Mouse (Mus musculus): ENCODE measurements around the gene Mthfd1. TPM values are rescaled to one million over a fixed set of nuclear protein-coding genes. Genes with fewer than 3 reads are reported as not detected.

Gene Mthfd1
- polyA plus RNA-seq, 1 experiment = 6.1 TPM

DNA sequence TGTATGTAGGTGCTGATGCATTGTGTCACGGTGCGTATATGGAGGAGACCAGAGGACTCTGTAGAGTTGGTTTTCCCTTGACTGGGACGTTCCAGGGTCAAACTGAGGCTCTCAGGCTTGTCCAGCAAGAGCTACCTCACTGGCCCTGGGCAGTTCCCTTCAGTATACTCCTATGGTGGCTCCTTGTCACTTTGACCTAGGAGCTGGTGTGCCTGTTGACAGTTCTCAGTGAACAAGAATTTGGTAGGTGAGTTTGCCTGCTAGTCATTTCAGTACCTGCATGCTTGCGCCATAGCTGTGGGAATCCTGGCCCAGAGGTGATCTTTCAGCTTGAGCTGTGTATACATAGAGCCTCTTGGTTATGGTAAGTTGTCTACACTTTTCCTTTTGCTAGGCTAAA is 7.8 kb downstream of the Mthfd1 start:
- Histone ChIP-seq H3K27me3 (ENCODE audit: control insufficient read depth, insufficient read depth, low read length) (no peaks in the 10 kb centered on the region), H3K27ac (ENCODE audit: control insufficient read depth, insufficient read depth, low read depth, low read length) (no peak overlapping the region), H3K4me1 (ENCODE audit: control insufficient read depth, insufficient read depth, low read length) (no peaks in the 10 kb centered on the region), H3K36me3 (ENCODE audit: control insufficient read depth, insufficient read depth, low read length) (no peaks in the 10 kb centered on the region), H3K4me3 (ENCODE audit: control insufficient read depth, low read depth, low read length) (no peak overlapping the region)
- TF ChIP-seq POLR2A (IDR thresholded peaks at IDR 0.05; ENCODE audit: control insufficient read depth, low read depth, low read length) = no peak
- no peak for TF ChIP-seq CTCF (IDR thresholded peaks at IDR 0.05; ENCODE audit: control insufficient read depth, insufficient read depth, insufficient replicate concordance, low read depth, low read length)

GRCm38 (mm10) chr12:76263876-76264275 is 8.8 kb downstream of the Mthfd1 start:
- Histone ChIP-seq H3K27ac (ENCODE audit: control insufficient read depth, insufficient read depth, low read depth, low read length) (no peak overlapping the region), H3K4me1 (ENCODE audit: control insufficient read depth, insufficient read depth, low read length) (no peaks in the 10 kb centered on the region), H3K4me3 (ENCODE audit: control insufficient read depth, low read depth, low read length) (no peak overlapping the region), H3K27me3 (ENCODE audit: control insufficient read depth, insufficient read depth, low read length) (no peaks in the 10 kb centered on the region), H3K36me3 (ENCODE audit: control insufficient read depth, insufficient read depth, low read length) (no peaks in the 10 kb centered on the region)
- TF ChIP-seq POLR2A (IDR thresholded peaks at IDR 0.05; ENCODE audit: control insufficient read depth, low read depth, low read length) (no peak), CTCF (IDR thresholded peaks at IDR 0.05; ENCODE audit: control insufficient read depth, insufficient read depth, insufficient replicate concordance, low read depth, low read length) (no peak)

DNA sequence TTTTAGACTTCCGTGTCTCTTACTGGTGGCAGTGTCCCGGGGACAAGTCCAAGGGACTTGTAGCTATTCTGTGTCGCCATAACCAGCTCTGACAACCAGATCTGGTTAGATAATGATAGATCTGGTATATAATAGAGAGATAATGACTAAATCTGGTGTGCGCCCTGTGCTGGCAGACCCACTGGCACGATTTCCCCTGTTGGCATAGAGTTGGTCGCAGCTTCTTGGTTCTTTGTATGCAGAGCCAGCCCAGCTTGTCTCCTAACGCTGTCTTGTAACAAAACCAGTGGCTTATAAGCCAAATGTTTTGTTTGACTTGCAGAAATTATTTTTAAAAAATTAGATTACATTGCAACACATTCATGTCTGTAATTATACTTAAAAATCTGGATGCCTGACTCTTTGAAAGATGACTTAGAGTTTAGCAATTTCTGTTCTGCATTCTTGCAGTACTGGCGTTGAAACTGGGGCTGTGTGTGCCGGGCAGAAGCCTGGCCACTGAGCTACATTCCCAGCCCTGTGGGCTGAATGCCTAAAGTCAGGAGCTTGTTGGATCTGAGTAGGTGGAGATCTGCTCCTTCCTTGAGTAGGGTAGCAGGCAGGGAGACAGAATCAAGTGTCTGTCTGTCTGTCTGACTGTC is 9.3 kb downstream of the Mthfd1 start:
- TF ChIP-seq CTCF (IDR thresholded peaks at IDR 0.05; ENCODE audit: control insufficient read depth, insufficient read depth, insufficient replicate concordance, low read depth, low read length) (no peak), POLR2A (IDR thresholded peaks at IDR 0.05; ENCODE audit: control insufficient read depth, low read depth, low read length) (no peak)
- Histone ChIP-seq H3K4me1 (ENCODE audit: control insufficient read depth, insufficient read depth, low read length) (no peaks in the 10 kb centered on the region), H3K27ac (ENCODE audit: control insufficient read depth, insufficient read depth, low read depth, low read length) (no peak overlapping the region)

DNA sequence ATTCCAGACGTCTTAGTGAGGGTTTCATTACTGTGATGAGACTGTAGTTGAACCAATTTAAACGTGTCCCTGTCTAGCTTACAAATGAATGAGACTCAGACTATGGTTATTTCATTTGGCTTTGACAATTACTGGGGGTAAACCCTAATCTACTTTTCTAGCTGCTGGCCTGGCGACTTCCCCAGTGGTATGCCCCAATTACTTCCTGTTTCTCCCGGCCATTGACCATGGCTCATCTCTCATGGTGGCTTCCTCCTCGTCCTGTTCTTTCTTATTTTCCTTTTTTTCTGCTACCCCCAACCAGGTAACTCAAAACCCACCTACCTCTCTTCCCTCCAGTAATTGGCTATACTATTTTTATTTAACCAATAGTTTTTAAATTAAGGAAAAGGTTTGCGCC is 9.9 kb downstream of the Mthfd1 start:
- Histone ChIP-seq H3K27ac (ENCODE audit: control insufficient read depth, insufficient read depth, low read depth, low read length) (no peak overlapping the region), H3K4me3 (ENCODE audit: control insufficient read depth, low read depth, low read length) (no peak overlapping the region), H3K27me3 (ENCODE audit: control insufficient read depth, insufficient read depth, low read length) (no peaks in the 10 kb centered on the region), H3K36me3 (ENCODE audit: control insufficient read depth, insufficient read depth, low read length) (no peaks in the 10 kb centered on the region), H3K4me1 (ENCODE audit: control insufficient read depth, insufficient read depth, low read length) (no peaks in the 10 kb centered on the region)
- TF ChIP-seq POLR2A (IDR thresholded peaks at IDR 0.05; ENCODE audit: control insufficient read depth, low read depth, low read length) (no peak), CTCF (IDR thresholded peaks at IDR 0.05; ENCODE audit: control insufficient read depth, insufficient read depth, insufficient replicate concordance, low read depth, low read length) (no peak)

More for the DNA sequence above, 9.3 kb downstream of the Mthfd1 start:
- Histone ChIP-seq H3K36me3 (ENCODE audit: control insufficient read depth, insufficient read depth, low read length) (no peaks in the 10 kb centered on the region), H3K27me3 (ENCODE audit: control insufficient read depth, insufficient read depth, low read length) (no peaks in the 10 kb centered on the region), H3K4me3 (ENCODE audit: control insufficient read depth, low read depth, low read length) (no peak overlapping the region)

DNA sequence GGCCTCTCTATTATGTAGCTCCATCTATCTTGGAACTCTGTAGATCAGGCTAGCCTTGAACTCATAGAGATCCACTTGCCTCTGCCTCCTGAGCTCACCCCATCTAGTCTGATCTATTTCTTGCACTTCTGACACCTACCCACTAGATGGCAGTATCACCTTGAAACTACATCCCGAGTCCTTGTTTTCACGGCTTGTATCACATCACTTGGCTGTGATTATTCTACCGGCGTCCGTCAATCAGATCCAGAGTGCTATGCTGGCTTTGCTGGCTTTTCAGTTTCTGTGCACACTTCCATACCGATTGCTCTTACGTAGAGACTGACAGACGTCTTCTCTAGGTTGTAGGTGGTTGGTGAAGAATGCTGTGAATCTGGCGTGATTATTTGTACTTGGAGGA is 11.8 kb downstream of the Mthfd1 start:
- no peak for TF ChIP-seq CTCF (IDR thresholded peaks at IDR 0.05; ENCODE audit: control insufficient read depth, insufficient read depth, insufficient replicate concordance, low read depth, low read length)
- TF ChIP-seq POLR2A (IDR thresholded peaks at IDR 0.05; ENCODE audit: control insufficient read depth, low read depth, low read length) = no peak
- H3K27ac ChIP-seq (ENCODE audit: control insufficient read depth, insufficient read depth, low read depth, low read length) = no peak overlapping the region
- H3K27me3 ChIP-seq (ENCODE audit: control insufficient read depth, insufficient read depth, low read length) = no peaks in the 10 kb centered on the region
- H3K36me3 ChIP-seq (ENCODE audit: control insufficient read depth, insufficient read depth, low read length) = no peaks in the 10 kb centered on the region
- H3K4me1 ChIP-seq (ENCODE audit: control insufficient read depth, insufficient read depth, low read length) = no peaks in the 10 kb centered on the region
- H3K4me3 ChIP-seq (ENCODE audit: control insufficient read depth, low read depth, low read length) = no peak overlapping the region

DNA sequence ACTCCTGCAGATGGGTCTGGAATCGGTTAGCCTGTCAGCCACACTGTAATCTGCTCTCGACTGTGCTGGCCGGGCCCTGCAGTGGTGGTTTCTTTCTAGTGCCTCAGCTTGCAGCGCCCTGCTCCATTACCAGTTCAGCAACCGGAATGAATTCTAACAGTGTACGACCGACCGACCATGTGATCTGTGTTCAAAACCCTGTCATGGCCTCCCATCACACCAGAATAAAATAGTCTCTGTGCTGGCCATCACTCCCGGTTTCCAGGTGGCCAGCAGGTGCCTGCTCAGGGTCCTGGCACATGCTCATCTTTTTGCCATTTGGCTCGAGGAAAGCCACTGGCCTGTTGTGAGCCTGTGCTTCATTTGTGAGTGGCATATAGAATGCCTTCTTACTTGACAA is 13.6 kb downstream of the Mthfd1 start:
- H3K27ac ChIP-seq (ENCODE audit: control insufficient read depth, insufficient read depth, low read depth, low read length) = no peak overlapping the region
- no peaks in the 10 kb centered on the region for H3K27me3 ChIP-seq (ENCODE audit: control insufficient read depth, insufficient read depth, low read length)
- no peaks in the 10 kb centered on the region for H3K36me3 ChIP-seq (ENCODE audit: control insufficient read depth, insufficient read depth, low read length)
- TF ChIP-seq CTCF (IDR thresholded peaks at IDR 0.05; ENCODE audit: control insufficient read depth, insufficient read depth, insufficient replicate concordance, low read depth, low read length) (no peak), POLR2A (IDR thresholded peaks at IDR 0.05; ENCODE audit: control insufficient read depth, low read depth, low read length) (no peak)
- H3K4me1 ChIP-seq (ENCODE audit: control insufficient read depth, insufficient read depth, low read length) = no peaks in the 10 kb centered on the region
- H3K4me3 ChIP-seq (ENCODE audit: control insufficient read depth, low read depth, low read length) = no peak overlapping the region

GRCm38 (mm10) chr12:76269196-76269595 is 14.1 kb downstream of the Mthfd1 start:
- Histone ChIP-seq H3K4me3 (ENCODE audit: control insufficient read depth, low read depth, low read length) (no peak overlapping the region), H3K4me1 (ENCODE audit: control insufficient read depth, insufficient read depth, low read length) (no peaks in the 10 kb centered on the region), H3K36me3 (ENCODE audit: control insufficient read depth, insufficient read depth, low read length) (no peaks in the 10 kb centered on the region), H3K27ac (ENCODE audit: control insufficient read depth, insufficient read depth, low read depth, low read length) (no peak overlapping the region), H3K27me3 (ENCODE audit: control insufficient read depth, insufficient read depth, low read length) (no peaks in the 10 kb centered on the region)
- TF ChIP-seq CTCF (IDR thresholded peaks at IDR 0.05; ENCODE audit: control insufficient read depth, insufficient read depth, insufficient replicate concordance, low read depth, low read length) = no peak
- no peak for TF ChIP-seq POLR2A (IDR thresholded peaks at IDR 0.05; ENCODE audit: control insufficient read depth, low read depth, low read length)

Measured in testis, adult 2 months (tissue).